Mouse (Mus musculus) small intestine, adult 2 months (tissue): ENCODE data around the gene Ube2u.

Experiments
- CTCF ChIP-seq: fragments of 200-500 bp; IDR thresholded peaks from 2 replicates; pipeline ENCODE4 v1.5.1; 2012; ENCODE audit warnings: low read depth, mild to moderate bottlenecking, control low read depth, inconsistent platforms, low read length, moderate library complexity, mixed read lengths; ENCODE audit not compliant: insufficient replicate concordance, insufficient read length; ENCODE audit errors: extremely low read depth
- POLR2A ChIP-seq: fragments of 200-500 bp; IDR thresholded peaks from 2 replicates; pipeline ENCODE4 v1.6.1; 2012; ENCODE audit warnings: low read depth, mild to moderate bottlenecking, control low read depth, inconsistent platforms, low read length, moderate library complexity

GRCm38 (mm10) chr4:100537898-100538297, 59.2 kb downstream of the Ube2u start:
- TF ChIP-seq CTCF (no peak), POLR2A (no peak)
